In genomic region chr9:108853635-108854240, GRCm38 (mm10) we compare ENCODE assay signal across 8 mouse cellular contexts. TPM values are rescaled to one million over a fixed set of nuclear protein-coding genes. Genes with fewer than 3 reads are reported as not detected.
A peak's percentile ranks its signal among the peaks of the same experiment; 100 is the strongest.
DNase-seq lines count a peak whose midpoint lies in the region; ATAC-seq and TF ChIP-seq lines count a peak whose summit lies in the region.

No protein-coding gene starts in this region.

- peak; percentile 34; the same call in 1 of the 2 replicates for TF ChIP-seq CTCF in embryonic fibroblast, embryonic 13.5 days (IDR thresholded peaks at IDR 0.05; ENCODE audit: borderline replicate concordance, insufficient read depth, low read length)
- peak; percentile 75 for TF ChIP-seq CTCF in midbrain, postnatal 0 days (IDR thresholded peaks at IDR 0.05)

- no peaks in the 10 kb centered on the region for H3K4me1 ChIP-seq in embryonic fibroblast, embryonic 13.5 days (ENCODE audit: control insufficient read depth, insufficient read depth, low read length)
- H3K4me1 ChIP-seq in limb, embryonic 15.5 days: peaks cover 13% of the 10 kb centered on the region
- peaks cover 3% of the 10 kb centered on the region; the same call in 1 of the 2 replicates for H3K4me1 ChIP-seq in midbrain, postnatal 0 days (ENCODE audit: insufficient read depth, low read length)
- H3K4me1 ChIP-seq in stomach, embryonic 14.5 days (ENCODE audit: control insufficient read depth, insufficient read depth, low read length): peaks cover 17% of the 10 kb centered on the region; the same call in 1 of the 2 replicates

- H3K27ac ChIP-seq in embryonic fibroblast, embryonic 13.5 days (ENCODE audit: insufficient read depth, low read length): peak overlapping the region; percentile 63
- peak overlapping the region; percentile 87 for H3K27ac ChIP-seq in limb, embryonic 15.5 days
- H3K27ac ChIP-seq in midbrain, postnatal 0 days (ENCODE audit: low read depth, low read length): peak overlapping the region; percentile 75
- H3K27ac ChIP-seq in stomach, embryonic 14.5 days (ENCODE audit: low read length): peak overlapping the region; percentile 78

- DNase-seq in CD4-positive, CD25-positive, alpha-beta regulatory T cell, adult 2 months (ENCODE audit: low read depth, low spot score): peak; percentile 94
- DNase-seq in brain, adult 2 months (ENCODE audit: low read depth, low spot score): peak; percentile 98
- peak; percentile 95 for DNase-seq in heart, adult 8-10 months (ENCODE audit: low spot score)
- DNase-seq in kidney, adult 8-10 months: peak; percentile 95
- DNase-seq in midbrain, postnatal 0 days (ENCODE audit: low spot score): peak; percentile 97

- peak overlapping the region; percentile 89 for H3K4me2 ChIP-seq in limb, embryonic 15.5 days
- peak overlapping the region; percentile 80 for H3K4me2 ChIP-seq in midbrain, postnatal 0 days (ENCODE audit: low read depth, low read length, poor library complexity, severe bottlenecking)
- peak overlapping the region; percentile 58 for H3K4me2 ChIP-seq in stomach, embryonic 14.5 days (replicated peaks; ENCODE audit: low read depth, low read length)

- WGBS in limb, embryonic 15.5 days: 2% methylated on average over 25 of the region's 25 CpGs
- WGBS in midbrain, postnatal 0 days: 2% methylated on average over 25 of the region's 25 CpGs
- 4% methylated on average over 25 of the region's 25 CpGs for WGBS in stomach, embryonic 14.5 days

- H3K27me3 ChIP-seq in limb, embryonic 15.5 days: no peaks in the 10 kb centered on the region
- no peaks in the 10 kb centered on the region for H3K27me3 ChIP-seq in midbrain, postnatal 0 days (ENCODE audit: insufficient read depth, low read length)
- H3K27me3 ChIP-seq in stomach, embryonic 14.5 days (ENCODE audit: control insufficient read depth, insufficient read depth, low read length): no peaks in the 10 kb centered on the region

- H3K4me3 ChIP-seq in embryonic fibroblast, embryonic 13.5 days (ENCODE audit: insufficient read depth, low read length): peak overlapping the region; percentile 76
- H3K4me3 ChIP-seq in limb, embryonic 15.5 days: peak overlapping the region; percentile 80
- peak overlapping the region; percentile 78 for H3K4me3 ChIP-seq in midbrain, postnatal 0 days (ENCODE audit: low read depth, low read length)
- H3K4me3 ChIP-seq in stomach, embryonic 14.5 days (ENCODE audit: low read depth, low read length): peak overlapping the region; percentile 78

- peak; percentile 86 for ATAC-seq in limb, embryonic 15.5 days (ENCODE audit: insufficient number of reproducible peaks, low FRiP score, low TSS enrichment, low read depth)
- ATAC-seq in midbrain, postnatal 0 days (ENCODE audit: low FRiP score): peak; percentile 90
- ATAC-seq in stomach, embryonic 14.5 days (ENCODE audit: insufficient number of reproducible peaks, insufficient read depth, low FRiP score, low read depth): peak; percentile 93

- H3K36me3 ChIP-seq in limb, embryonic 15.5 days: peaks cover 22% of the 10 kb centered on the region
- peaks cover 50% of the 10 kb centered on the region for H3K36me3 ChIP-seq in midbrain, postnatal 0 days (ENCODE audit: insufficient read depth, low read length)
- H3K36me3 ChIP-seq in stomach, embryonic 14.5 days (ENCODE audit: control insufficient read depth, insufficient read depth, low read length): peaks cover 5% of the 10 kb centered on the region; the same call in 1 of the 2 replicates

- H3K9me3 ChIP-seq in limb, embryonic 15.5 days: no peaks in the 10 kb centered on the region
- H3K9me3 ChIP-seq in midbrain, postnatal 0 days (ENCODE audit: low read length): no peaks in the 10 kb centered on the region
- H3K9me3 ChIP-seq in stomach, embryonic 14.5 days (ENCODE audit: control insufficient read depth, low read depth, low read length): no peaks in the 10 kb centered on the region

- H3K9ac ChIP-seq in limb, embryonic 15.5 days: peak overlapping the region; percentile 67
- peak overlapping the region; percentile 72 for H3K9ac ChIP-seq in midbrain, postnatal 0 days (replicated peaks; ENCODE audit: low read length, poor library complexity, severe bottlenecking)
- H3K9ac ChIP-seq in stomach, embryonic 14.5 days (replicated peaks; ENCODE audit: low read depth, low read length): peak overlapping the region; percentile 63

- peak; percentile 40; the same call in 1 of the 2 replicates for TF ChIP-seq POLR2A in embryonic fibroblast, embryonic 13.5 days (IDR thresholded peaks at IDR 0.05; ENCODE audit: low read depth, low read length)

RNA-seq across cellular contexts. Expression of gene Slc26a6, which starts 0.7 kb away (rescaled TPM):
- 9.7 and 10.1 TPM in 2 replicates for polyA plus RNA-seq in embryonic fibroblast, embryonic 13.5 days (2011; ENCODE audit: insufficient read length, low read depth, missing spikeins)
- total RNA-seq in heart, adult 8-10 months (2022): 10 to 100 TPM; 16.6 to 23.6 (median 21.4) TPM
- 12.7 and 13.8 TPM in 2 replicates for polyA plus RNA-seq in limb, embryonic 15.5 days (2015; fragmentation: Nextera tagmentation; extraction: Ambion mirVana)
- total RNA-seq in midbrain, postnatal 0 days (2014; rRNA removed): 18.0 and 20.2 TPM in 2 replicates
- polyA plus RNA-seq in midbrain, postnatal 0 days (2015; fragmentation: Nextera tagmentation; extraction: Ambion mirVana): 23.8 and 24.6 TPM in 2 replicates
- polyA plus RNA-seq in stomach, embryonic 14.5 days (2014; fragmentation: Nextera tagmentation; extraction: Ambion mirVana): 17.8 and 19.1 TPM in 2 replicates

RNA-seq across cellular contexts. Expression of gene Celsr3, which starts 27.6 kb away (rescaled TPM):
- 0.23 and 0.42 TPM in 2 replicates for polyA plus RNA-seq in embryonic fibroblast, embryonic 13.5 days (2011; ENCODE audit: insufficient read length, low read depth, missing spikeins)
- under 1 TPM in 3 of 4 experiments, not detected in 1; 0.03 to 0.32 (median 0.28) TPM for total RNA-seq in heart, adult 8-10 months (2022)
- 0.08 and 0.09 TPM in 2 replicates for polyA plus RNA-seq in limb, embryonic 15.5 days (2015; fragmentation: Nextera tagmentation; extraction: Ambion mirVana)
- total RNA-seq in midbrain, postnatal 0 days (2014; rRNA removed): 61.7 and 76.3 TPM in 2 replicates
- 7.2 and 7.4 TPM in 2 replicates for polyA plus RNA-seq in midbrain, postnatal 0 days (2015; fragmentation: Nextera tagmentation; extraction: Ambion mirVana)
- polyA plus RNA-seq in stomach, embryonic 14.5 days (2014; fragmentation: Nextera tagmentation; extraction: Ambion mirVana): 1.3 and 1.8 TPM in 2 replicates

RNA-seq across cellular contexts. Expression of gene Nckipsd, which starts 45.6 kb away (rescaled TPM):
- 7.6 and 8.7 TPM in 2 replicates for polyA plus RNA-seq in embryonic fibroblast, embryonic 13.5 days (2011; ENCODE audit: insufficient read length, low read depth, missing spikeins)
- 1 to 10 TPM; 7.4 to 9.2 (median 8.0) TPM for total RNA-seq in heart, adult 8-10 months (2022)
- polyA plus RNA-seq in limb, embryonic 15.5 days (2015; fragmentation: Nextera tagmentation; extraction: Ambion mirVana): 17.7 and 19.0 TPM in 2 replicates
- 30.1 and 83.4 TPM in 2 replicates for total RNA-seq in midbrain, postnatal 0 days (2014; rRNA removed)
- 25.7 and 32.5 TPM in 2 replicates for polyA plus RNA-seq in midbrain, postnatal 0 days (2015; fragmentation: Nextera tagmentation; extraction: Ambion mirVana)
- 11.9 and 15.3 TPM in 2 replicates for polyA plus RNA-seq in stomach, embryonic 14.5 days (2014; fragmentation: Nextera tagmentation; extraction: Ambion mirVana)

Comparison
In these comparisons a context has a peak if more than half of its experiments do, and no peak if none do; other contexts are left out.
1. Peak in every context shown above with its lines: DNase-seq, ATAC-seq, H3K4me3 ChIP-seq and H3K27ac ChIP-seq.